In the genomic region with DNA sequence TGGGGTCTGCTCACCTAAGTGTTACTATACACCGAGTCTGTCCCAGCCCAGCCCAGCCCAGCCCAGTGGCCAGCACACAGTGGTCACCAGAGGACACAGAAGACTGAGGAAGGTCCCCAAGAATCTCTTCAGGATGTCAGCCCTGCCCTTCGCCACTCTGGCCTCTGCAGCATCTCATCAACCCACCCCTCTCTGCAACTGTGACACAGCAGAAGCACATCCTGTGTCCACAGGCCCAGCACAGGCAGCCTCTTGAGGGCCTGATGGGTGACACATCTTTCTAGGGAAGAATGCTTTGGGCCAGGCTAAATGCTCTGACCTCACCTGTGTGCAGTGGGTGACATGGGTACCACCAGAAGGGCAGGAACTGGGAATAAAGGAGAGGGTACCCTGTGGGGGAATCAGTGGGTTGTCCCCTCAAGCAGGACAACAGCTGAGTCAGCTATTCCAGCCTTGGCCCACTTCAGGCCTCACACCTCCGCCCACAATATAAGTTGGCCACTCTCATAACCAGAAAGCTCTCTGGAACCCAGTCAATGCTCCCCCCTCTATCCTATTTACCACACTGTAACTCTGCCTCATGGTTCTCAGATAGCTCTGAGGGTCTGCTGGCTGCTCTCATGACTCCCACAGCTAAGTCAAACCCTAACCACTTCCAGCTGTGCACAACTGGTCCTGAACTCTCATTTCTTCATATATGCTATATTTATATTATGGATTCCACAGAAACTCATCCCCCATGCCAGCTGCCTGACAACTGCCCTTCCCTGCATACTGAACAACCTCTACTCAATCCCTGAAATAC, we compare ENCODE assay signal across 15 mouse cellular contexts. TPM values are rescaled to one million over a fixed set of nuclear protein-coding genes. Genes with fewer than 3 reads are reported as not detected.
DNase-seq lines count a peak whose midpoint lies in the region; ATAC-seq and TF ChIP-seq lines count a peak whose summit lies in the region.
"Had no signal": no experiment of that assay in that cellular context is flagged by ENCODE, and none has a peak within 500 bp of the region (broad histone marks: within the 10 kb centered on the region; RNA-seq: fewer than 3 reads in every experiment).

No protein-coding gene starts in this region.

- H3K9me3 ChIP-seq in liver, postnatal 0 days (ENCODE audit: low read length), result no peaks in the 10 kb centered on the region
- no peaks in the 10 kb centered on the region for H3K9me3 ChIP-seq in liver, embryonic 11.5 days (ENCODE audit: control insufficient read depth, low read length)
- no peaks in the 10 kb centered on the region for H3K9me3 ChIP-seq in embryonic facial prominence, embryonic 12.5 days
- H3K9me3 ChIP-seq: forebrain, embryonic 15.5 days; heart, embryonic 15.5 days; liver, embryonic 15.5 days had no signal

- TF ChIP-seq CTCF in liver, postnatal 0 days (IDR thresholded peaks at IDR 0.05; ENCODE audit: low read depth), result no peak

- H3K27ac ChIP-seq in liver, postnatal 0 days (ENCODE audit: low read depth), result 0 out of 2 replicates have a peak overlapping the region, but pooled peaks have one; percentile 2
- H3K27ac ChIP-seq in liver, embryonic 11.5 days (ENCODE audit: low read depth, low read length), result no peak overlapping the region
- peak overlapping the region; percentile 68 for H3K27ac ChIP-seq in embryonic facial prominence, embryonic 12.5 days
- H3K27ac ChIP-seq: forebrain, embryonic 15.5 days; heart, embryonic 15.5 days; kidney, postnatal 0 days; liver, embryonic 15.5 days had no signal

- 69% methylated on average over 3 of the region's 3 CpGs for WGBS in liver, postnatal 0 days (ENCODE audit: insufficient replicate concordance)
- 70% methylated on average over 3 of the region's 3 CpGs for WGBS in liver, embryonic 11.5 days
- 78% methylated on average over 3 of the region's 3 CpGs for WGBS in embryonic facial prominence, embryonic 12.5 days

- H3K27me3 ChIP-seq in liver, postnatal 0 days (ENCODE audit: insufficient read depth, low read length), result no peaks in the 10 kb centered on the region
- H3K27me3 ChIP-seq in liver, embryonic 11.5 days (replicated peaks; ENCODE audit: control insufficient read depth, insufficient read depth, low read length), result no peaks in the 10 kb centered on the region
- no peaks in the 10 kb centered on the region for H3K27me3 ChIP-seq in embryonic facial prominence, embryonic 12.5 days
- H3K27me3 ChIP-seq: forebrain, embryonic 15.5 days; heart, embryonic 15.5 days; liver, embryonic 15.5 days had no signal

- no peak overlapping the region for H3K9ac ChIP-seq in liver, postnatal 0 days (replicated peaks)
- H3K9ac ChIP-seq in liver, embryonic 11.5 days (ENCODE audit: low read depth, low read length), result no peak overlapping the region
- H3K9ac ChIP-seq in embryonic facial prominence, embryonic 12.5 days, result no peak overlapping the region
- H3K9ac ChIP-seq: forebrain, embryonic 15.5 days; heart, embryonic 15.5 days; liver, embryonic 15.5 days had no signal

- H3K4me3 ChIP-seq in liver, postnatal 0 days (ENCODE audit: low read depth, low read length), result no peak overlapping the region
- H3K4me3 ChIP-seq in liver, embryonic 11.5 days (ENCODE audit: low read depth, low read length), result no peak overlapping the region
- H3K4me3 ChIP-seq in embryonic facial prominence, embryonic 12.5 days, result no peak overlapping the region
- H3K4me3 ChIP-seq: forebrain, embryonic 15.5 days; heart, embryonic 15.5 days; liver, embryonic 15.5 days had no signal

- DNase-seq in frontal cortex, postnatal 14 days (ENCODE audit: low spot score in 2 of 2), result no peak
- DNase-seq in liver, postnatal 0 days, result no peak
- no peak for DNase-seq in liver, embryonic 11.5 days (ENCODE audit: low spot score)
- no peak for DNase-seq in right cerebral cortex, postnatal 25 days
- no peak for DNase-seq in thymus, postnatal 10 days (ENCODE audit: low spot score in 2 of 2)
- DNase-seq: adrenal gland, postnatal 10 days; cerebellum, postnatal 10 days; gastrocnemius, postnatal 36 days had no signal

- H3K4me2 ChIP-seq in liver, postnatal 0 days (ENCODE audit: low read depth, low read length), result no peak overlapping the region
- no peak overlapping the region for H3K4me2 ChIP-seq in liver, embryonic 11.5 days
- no peak overlapping the region for H3K4me2 ChIP-seq in embryonic facial prominence, embryonic 12.5 days (replicated peaks)
- H3K4me2 ChIP-seq: forebrain, embryonic 15.5 days; heart, embryonic 15.5 days; liver, embryonic 15.5 days had no signal

- no peak for TF ChIP-seq EP300 in liver, postnatal 0 days (IDR thresholded peaks at IDR 0.05; ENCODE audit: low read depth)

- no peaks in the 10 kb centered on the region for H3K36me3 ChIP-seq in liver, postnatal 0 days (replicated peaks; ENCODE audit: insufficient read depth, low read length)
- no peaks in the 10 kb centered on the region for H3K36me3 ChIP-seq in liver, embryonic 11.5 days (ENCODE audit: control insufficient read depth, insufficient read depth, low read length)
- H3K36me3 ChIP-seq in embryonic facial prominence, embryonic 12.5 days, result no peaks in the 10 kb centered on the region
- H3K36me3 ChIP-seq: forebrain, embryonic 15.5 days; heart, embryonic 15.5 days; liver, embryonic 15.5 days had no signal

- H3K4me1 ChIP-seq in liver, postnatal 0 days (ENCODE audit: insufficient read depth), result no peaks in the 10 kb centered on the region; the same call in 1 of the 2 replicates
- no peaks in the 10 kb centered on the region for H3K4me1 ChIP-seq in liver, embryonic 11.5 days (replicated peaks; ENCODE audit: control insufficient read depth, insufficient read depth, low read length)
- H3K4me1 ChIP-seq in embryonic facial prominence, embryonic 12.5 days, result peaks cover 27% of the 10 kb centered on the region
- H3K4me1 ChIP-seq: forebrain, embryonic 15.5 days; heart, embryonic 15.5 days had no signal

- 0 out of 2 replicates have a peak, but pooled peaks have one; percentile 35 for ATAC-seq in frontal cortex, adult (ENCODE audit: low TSS enrichment)
- ATAC-seq in liver, postnatal 0 days, result no peak
- ATAC-seq in liver, embryonic 11.5 days (replicated peaks; ENCODE audit: low FRiP score), result no peak
- ATAC-seq in embryonic facial prominence, embryonic 12.5 days (ENCODE audit: insufficient number of reproducible peaks, insufficient read depth, low FRiP score, low TSS enrichment), result peak; percentile 81; the same call in 1 of the 2 replicates
- ATAC-seq in megakaryocyte, adult 5-6 weeks (ENCODE audit: poor library complexity, severe bottlenecking), result peak; percentile 42
- ATAC-seq: forebrain, embryonic 15.5 days had no signal

RNA-seq across cellular contexts. Expression of a gene that starts 30.2 kb away (rescaled TPM):
- 4.4 and 5.4 TPM in 2 replicates for polyA plus RNA-seq in liver, postnatal 0 days (2015; fragmentation: Nextera tagmentation; extraction: Ambion mirVana)
- 26.0 and 26.6 TPM in 2 replicates for polyA plus RNA-seq in liver, embryonic 11.5 days (2014; fragmentation: Nextera tagmentation; extraction: Ambion mirVana)
- 19.4 and 19.8 TPM in 2 replicates for polyA plus RNA-seq in embryonic facial prominence, embryonic 12.5 days (2016; fragmentation: Nextera tagmentation; extraction: Ambion mirVana)
- total RNA-seq in megakaryocyte, adult 5-6 weeks (2015), result 6.8 and 9.4 TPM in 2 replicates
- 12.8 and 13.2 TPM in 2 replicates for total RNA-seq in megakaryocyte, adult 5-6 weeks (2017)

RNA-seq across cellular contexts. Expression of a gene that starts 30.4 kb away (rescaled TPM):
- 47.9 and 49.2 TPM in 2 replicates for polyA plus RNA-seq in liver, postnatal 0 days (2015; fragmentation: Nextera tagmentation; extraction: Ambion mirVana)
- polyA plus RNA-seq in liver, embryonic 11.5 days (2014; fragmentation: Nextera tagmentation; extraction: Ambion mirVana), result 168 and 171 TPM in 2 replicates
- 132 and 140 TPM in 2 replicates for polyA plus RNA-seq in embryonic facial prominence, embryonic 12.5 days (2016; fragmentation: Nextera tagmentation; extraction: Ambion mirVana)
- total RNA-seq in megakaryocyte, adult 5-6 weeks (2015), result 145 and 164 TPM in 2 replicates
- total RNA-seq in megakaryocyte, adult 5-6 weeks (2017), result 178 and 195 TPM in 2 replicates

Comparison
In these comparisons a context has a peak if more than half of its experiments do, and no peak if none do; other contexts are left out.
1. ATAC-seq: peak in frontal cortex, adult (single experiment), embryonic facial prominence, embryonic 12.5 days (single experiment) and megakaryocyte, adult 5-6 weeks (single experiment); none in liver, postnatal 0 days (single experiment) and liver, embryonic 11.5 days (single experiment).